Mouse (Mus musculus) forebrain, postnatal 0 days (tissue): ENCODE data around the gene Ifngr2. TPM values are rescaled to one million over a fixed set of nuclear protein-coding genes. Genes with fewer than 3 reads are reported as not detected.

Source experiments
- ATAC-seq: fragments of 200-750 bp; cut with Nextera tagmentation; 2 replicates; pipeline ENCODE4 v1.8.0; 2017; ENCODE audit warnings: mild to moderate bottlenecking, moderate library complexity
- DNase-seq: peaks from one replicate; pipeline ENCODE4 v3.0.0-alpha.2; 2015
- H3K27ac ChIP-seq: fragments of 300-500 bp; sonication (generic); 2 replicates; pipeline ENCODE4 v1.5.1; 2014; ENCODE audit warnings: low read depth, mild to moderate bottlenecking, antibody characterized with exemption, low read length, moderate library complexity, mixed read lengths
- H3K27me3 ChIP-seq: fragments of 300-500 bp; sonication (generic); 2 replicates; pipeline ENCODE4 v1.6.1; 2014; ENCODE audit warnings: mild to moderate bottlenecking, low read length, mixed read lengths; ENCODE audit not compliant: insufficient read depth
- H3K36me3 ChIP-seq: fragments of 300-500 bp; sonication (generic); 2 replicates; pipeline ENCODE4 v1.6.1; 2014; ENCODE audit warnings: mild to moderate bottlenecking, moderate library complexity; ENCODE audit not compliant: insufficient read depth
- H3K4me1 ChIP-seq: fragments of 300-500 bp; sonication (generic); 2 replicates; pipeline ENCODE4 v1.6.1; 2014; ENCODE audit warnings: antibody characterized with exemption; ENCODE audit not compliant: insufficient read depth
- H3K4me2 ChIP-seq: fragments of 300-500 bp; sonication (generic); 2 replicates; pipeline ENCODE4 v1.6.1; 2014; ENCODE audit warnings: low read depth, mild to moderate bottlenecking, moderate library complexity
- H3K4me3 ChIP-seq: fragments of 300-500 bp; sonication (generic); 2 replicates; pipeline ENCODE4 v1.5.1; 2014; ENCODE audit warnings: low read depth, low read length, mixed read lengths
- H3K9ac ChIP-seq: fragments of 300-500 bp; sonication (generic); 2 replicates; pipeline ENCODE4 v1.6.1; 2014; ENCODE audit warnings: mild to moderate bottlenecking
- H3K9me3 ChIP-seq: fragments of 300-500 bp; sonication (generic); 2 replicates; pipeline ENCODE4 v1.6.1; 2016; ENCODE audit warnings: low read length
- CTCF ChIP-seq: sonication (generic); IDR thresholded peaks from 2 replicates; pipeline ENCODE4 v1.5.1; 2016; ENCODE audit warnings: antibody characterized with exemption, control low read depth, low read depth
- WGBS: fragments of 180-500 bp; shearing (Covaris S2); extraction: QIAGEN DNeasy Blood & Tissue Kit; methylation state at CpG from one replicate; pipeline ENCODE4 v1.1.7; 2014; 5-methylcytosine and 5-hydroxymethylcytosine counted together
- polyA plus RNA-seq: library from polyadenylated mRNA; unstranded; fragments of >200 nt; fragmentation: Nextera tagmentation; extraction: Ambion mirVana; gene quantifications from 2 replicates; pipeline ENCODE4 v1.2.1, GENCODE M21; 2015
- total RNA-seq: library from RNA; depleted of rRNA; stranded (reverse); fragments of >200 nt; gene quantifications from 2 replicates; pipeline ENCODE4 v1.2.3, GENCODE M21; 2014; rRNA removed

Gene Ifngr2
- total RNA-seq (61.8 and 63.0 TPM in 2 replicates), polyA plus RNA-seq (112 and 146 TPM in 2 replicates)

- no peak for TF ChIP-seq CTCF
- no peaks in the 10 kb centered on the region for H3K27me3 ChIP-seq
- H3K36me3 ChIP-seq, result no peaks in the 10 kb centered on the region
- H3K4me3 ChIP-seq, result peak within 1 kb of the TSS; percentile 89
- peak; percentile 85 for ATAC-seq
- peak within 1 kb of the TSS; percentile 70 for H3K27ac ChIP-seq
- H3K9me3 ChIP-seq, result no peaks in the 10 kb centered on the region
- 1% methylated on average over 66 of the region's 74 CpGs for WGBS
- DNase-seq, result peak; percentile 60
- H3K9ac ChIP-seq, result peak within 1 kb of the TSS; percentile 97
- H3K4me1 ChIP-seq, result peaks cover 6% of the 10 kb centered on the region
- peak within 1 kb of the TSS; percentile 84 for H3K4me2 ChIP-seq
These were observed at the start of gene Ifngr2 for GRCm38 (mm10) chr16:91546836-91547741. Ifngr2 (plus strand) TSS chr16:91547072.

- no peak for TF ChIP-seq CTCF
- no peaks in the 10 kb centered on the region for H3K4me1 ChIP-seq
- no peak for DNase-seq
- H3K4me3 ChIP-seq, result no peak overlapping the region
- H3K27ac ChIP-seq, result no peak overlapping the region
- H3K36me3 ChIP-seq, result peaks cover 85% of the 10 kb centered on the region
- H3K27me3 ChIP-seq, result no peaks in the 10 kb centered on the region
- H3K9ac ChIP-seq, result no peak overlapping the region
- ATAC-seq, result no peak
- no peak overlapping the region for H3K4me2 ChIP-seq
- no peaks in the 10 kb centered on the region for H3K9me3 ChIP-seq
- WGBS, result 92% methylated on average over 7 of the region's 7 CpGs
These were observed 48.8 kb upstream of the Ifngr2 start for GRCm38 (mm10) chr16:91498041-91498440.

DNA sequence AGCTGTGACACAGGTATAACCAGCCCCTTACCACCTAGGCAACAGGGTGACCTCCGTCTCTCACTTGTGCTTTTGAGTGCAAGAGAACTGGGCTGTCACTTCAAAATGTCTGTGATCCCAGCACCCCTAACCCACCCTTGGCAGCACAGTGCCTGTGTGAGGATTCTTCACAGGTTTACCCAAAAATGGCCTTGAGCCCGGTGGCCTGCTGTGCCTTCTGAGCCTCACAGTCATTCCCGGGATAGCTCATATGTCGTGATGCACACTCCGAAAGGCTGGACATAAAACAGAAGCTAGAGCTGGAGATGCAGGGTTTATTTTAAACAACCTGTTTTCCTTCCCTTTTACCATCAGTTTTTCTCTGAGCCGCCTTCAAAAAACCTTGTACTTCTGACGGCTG, 42.2 kb upstream of the Ifngr2 start:
- ATAC-seq, result no peak
- no peaks in the 10 kb centered on the region for H3K27me3 ChIP-seq
- H3K4me1 ChIP-seq, result no peaks in the 10 kb centered on the region
- WGBS, result 82% methylated on average over 7 of the region's 7 CpGs
- TF ChIP-seq CTCF, result no peak
- no peak for DNase-seq
- H3K36me3 ChIP-seq, result peaks cover 76% of the 10 kb centered on the region
- no peaks in the 10 kb centered on the region for H3K9me3 ChIP-seq
- no peak overlapping the region for H3K9ac ChIP-seq
- H3K27ac ChIP-seq, result no peak overlapping the region
- H3K4me2 ChIP-seq, result no peak overlapping the region
- H3K4me3 ChIP-seq, result no peak overlapping the region

- no peak overlapping the region for H3K4me3 ChIP-seq
- WGBS, result 77% methylated on average over 15 of the region's 15 CpGs
- H3K9ac ChIP-seq, result no peak overlapping the region
- H3K4me2 ChIP-seq, result no peak overlapping the region
- H3K36me3 ChIP-seq, result peaks cover 77% of the 10 kb centered on the region
- H3K4me1 ChIP-seq, result no peaks in the 10 kb centered on the region
- no peaks in the 10 kb centered on the region for H3K9me3 ChIP-seq
- H3K27me3 ChIP-seq, result no peaks in the 10 kb centered on the region
- no peak overlapping the region for H3K27ac ChIP-seq
- peak; percentile 61 for DNase-seq
- no peak for TF ChIP-seq CTCF
- ATAC-seq, result peak; percentile 64; the same call in 1 of the 2 replicates
These were observed 41.7 kb upstream of the Ifngr2 start for GRCm38 (mm10) chr16:91505116-91505601.

DNA sequence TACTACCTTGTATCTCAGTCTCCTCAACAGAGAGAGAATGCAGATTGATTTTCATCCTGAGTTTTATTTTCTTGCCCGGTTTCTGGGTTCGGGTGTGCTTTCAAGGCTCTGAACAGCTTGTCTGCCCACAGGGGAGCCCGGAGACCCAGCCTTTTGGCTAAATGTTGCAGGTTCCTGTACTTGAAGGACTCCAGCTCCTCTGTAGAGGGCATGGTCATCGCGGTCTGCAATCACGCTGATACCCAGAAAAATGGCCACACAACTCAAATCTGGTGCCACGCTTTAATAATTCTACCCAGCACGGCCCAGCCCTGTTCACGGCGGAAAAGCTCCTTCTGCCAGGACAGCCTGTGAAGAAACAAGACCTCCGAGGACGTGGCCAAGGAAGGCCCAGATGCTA, 40.5 kb upstream of the Ifngr2 start:
- WGBS, result 91% methylated on average over 12 of the region's 12 CpGs
- Histone ChIP-seq H3K4me2 (no peak overlapping the region), H3K4me1 (no peaks in the 10 kb centered on the region), H3K36me3 (peaks cover 66% of the 10 kb centered on the region), H3K9ac (no peak overlapping the region), H3K4me3 (no peak overlapping the region), H3K27ac (no peak overlapping the region), H3K9me3 (no peaks in the 10 kb centered on the region), H3K27me3 (no peaks in the 10 kb centered on the region)
- TF ChIP-seq CTCF, result no peak
- DNase-seq (no peak), ATAC-seq (no peak)

- Histone ChIP-seq H3K9ac (no peak overlapping the region), H3K4me2 (no peak overlapping the region), H3K27me3 (no peaks in the 10 kb centered on the region), H3K36me3 (peaks cover 15% of the 10 kb centered on the region), H3K4me3 (no peak overlapping the region), H3K27ac (no peak overlapping the region), H3K4me1 (no peaks in the 10 kb centered on the region), H3K9me3 (no peaks in the 10 kb centered on the region)
- ATAC-seq, result peak; percentile 79
- peak; percentile 88 for DNase-seq
- peak; percentile 99 for TF ChIP-seq CTCF
- WGBS, result 29% methylated on average over 7 of the region's 7 CpGs
These were observed 34.6 kb upstream of the Ifngr2 start for GRCm38 (mm10) chr16:91512161-91512787.

- Histone ChIP-seq H3K36me3 (peaks cover 10% of the 10 kb centered on the region; the same call in 1 of the 2 replicates), H3K4me3 (no peak overlapping the region), H3K4me2 (no peak overlapping the region), H3K4me1 (no peaks in the 10 kb centered on the region), H3K27ac (no peak overlapping the region), H3K9me3 (no peaks in the 10 kb centered on the region), H3K27me3 (no peaks in the 10 kb centered on the region), H3K9ac (no peak overlapping the region)
- TF ChIP-seq CTCF, result no peak
- no peak for DNase-seq
- WGBS, result 87% methylated on average over 6 of the region's 6 CpGs
- no peak for ATAC-seq
These were observed 33.8 kb upstream of the Ifngr2 start for GRCm38 (mm10) chr16:91513099-91513498.
